Mouse (Mus musculus) hindbrain, embryonic 10.5 days (tissue): ENCODE data around the gene 4933416C03Rik. TPM values are rescaled to one million over a fixed set of nuclear protein-coding genes. Genes with fewer than 3 reads are reported as not detected.

ENCODE experiments used
- polyA plus RNA-seq: library from polyadenylated mRNA; unstranded; fragments of >200 nt; fragmentation: Nextera tagmentation; extraction: Ambion mirVana; gene quantifications from 2 replicates; pipeline ENCODE4 v1.2.1, GENCODE M21; 2016

4933416C03Rik gene
- polyA plus RNA-seq, 1 experiment from 2014 or later = not detected

Other genes starting within 250 kb of the 4933416C03Rik start
- 1.8 and 1.9 TPM in 2 replicates for gene Ptprr, start 95.7 kb downstream of the 4933416C03Rik start, polyA plus RNA-seq
- gene Ptprb, start 161.6 kb upstream of the 4933416C03Rik start, polyA plus RNA-seq = 2.1 and 2.2 TPM in 2 replicates